Mouse (Mus musculus) MEL (cell line): ENCODE measurements around the gene Frmd5.

Experiments used
- CTCF ChIP-seq, 3 experiments: IDR thresholded peaks in 2 of 3; conservative IDR thresholded peaks in 1 of 3; 2 replicates each; pipeline ENCODE4 v1.5.1; 2011 to 2012; ENCODE audit warnings: low read length in 3 of 3, low read depth in 2 of 3, mild to moderate bottlenecking in 2 of 3, improper control_type of control experiment in 1 of 3, inconsistent platforms in 1 of 3, mixed read lengths in 1 of 3, moderate library complexity in 1 of 3; ENCODE audit not compliant: control insufficient read depth in 1 of 3, insufficient read depth in 1 of 3, poor library complexity in 1 of 3, severe bottlenecking in 1 of 3
- ELF1 ChIP-seq: IDR thresholded peaks from 2 replicates; pipeline ENCODE4 v1.6.1; 2014; ENCODE audit warnings: low read depth, mild to moderate bottlenecking, inconsistent platforms, low read length, improper control_type of control experiment, moderate library complexity
- EP300 ChIP-seq, 2 experiments: IDR thresholded peaks; 2 replicates each; pipeline ENCODE4 v1.6.1; 2011; ENCODE audit warnings: improper control_type of control experiment in 2 of 2, low read length in 2 of 2, low read depth in 1 of 2, mild to moderate bottlenecking in 1 of 2
- ETS1 ChIP-seq: IDR thresholded peaks from 2 replicates; pipeline ENCODE4 v1.6.1; 2012; ENCODE audit warnings: low read depth, mild to moderate bottlenecking, inconsistent platforms, low read length, improper control_type of control experiment, moderate library complexity
- TBP ChIP-seq: IDR thresholded peaks from 2 replicates; pipeline ENCODE4 v1.8.0; 2011; ENCODE audit warnings: low read depth, low read length, improper control_type of control experiment
- ZMIZ1 ChIP-seq: IDR thresholded peaks from 2 replicates; pipeline ENCODE4 v1.6.1; 2012; ENCODE audit warnings: low read depth, mild to moderate bottlenecking, inconsistent platforms, low read length, improper control_type of control experiment, moderate library complexity

DNA sequence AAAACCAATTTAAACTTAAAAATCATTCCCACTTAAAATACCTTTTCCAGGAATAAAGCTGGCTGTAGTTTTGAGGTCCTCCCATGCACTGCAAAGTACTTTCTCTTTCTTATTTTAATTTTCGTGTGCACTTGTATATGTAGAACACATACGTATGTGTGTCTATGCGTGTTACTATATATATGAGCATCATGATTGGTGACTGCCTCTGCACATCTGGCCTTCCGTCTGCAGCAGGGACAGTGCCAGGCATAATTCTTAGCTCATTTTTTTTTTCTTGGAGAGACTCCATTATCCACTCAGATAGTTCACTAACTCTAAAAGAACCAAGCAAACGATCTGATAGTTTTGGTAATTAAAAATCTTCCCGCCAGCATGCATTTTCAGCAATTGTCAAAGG, 56.8 kb downstream of the Frmd5 start:
- TF ChIP-seq CTCF (IDR thresholded peaks at IDR 0.05 in 2 of 3, conservative IDR thresholded peaks at IDR 0.05 in 1 of 3; ENCODE audit: control insufficient read depth in 1 of 3, insufficient read depth in 1 of 3, low read depth in 2 of 3, low read length in 3 of 3, poor library complexity in 1 of 3, severe bottlenecking in 1 of 3) (no peak), EP300 (IDR thresholded peaks at IDR 0.05; ENCODE audit: low read depth in 1 of 2, low read length in 2 of 2) (no peak), ELF1 (no peak), ZMIZ1 (no peak), TBP (no peak), ETS1 (no peak)
